Mouse (Mus musculus) E14TG2a.4 (cell line): ENCODE measurements at regions not wholly inside any gene's neighbourhood (a gene's known extent, or its start where the extent isn't known, plus 50 kb on each side); places are given as distances from the start of the nearest gene placed in this dataset.

Experiments used
- H3K27me3 ChIP-seq: 2 replicates; pipeline ENCODE4 v1.6.1; 2014; ENCODE audit warnings: low read length, control low read depth; ENCODE audit not compliant: insufficient read depth
- H3K36me3 ChIP-seq: 2 replicates; pipeline ENCODE4 v1.6.1; 2014; ENCODE audit warnings: low read length, control low read depth; ENCODE audit not compliant: insufficient read depth
- H3K4me1 ChIP-seq: replicated peaks from 2 replicates; pipeline ENCODE4 v1.6.1; 2014; ENCODE audit warnings: low read depth, low read length, control low read depth
- H3K4me3 ChIP-seq: replicated peaks from 2 replicates; pipeline ENCODE4 v1.5.1; 2014; ENCODE audit warnings: mild to moderate bottlenecking, low read length
- H3K9me3 ChIP-seq: 2 replicates; pipeline ENCODE4 v1.6.1; 2014; ENCODE audit warnings: low read length, control low read depth
- CTCF ChIP-seq: conservative IDR thresholded peaks from 2 replicates; pipeline ENCODE4 v1.5.1; 2014; ENCODE audit warnings: low read length
- NANOG ChIP-seq: IDR thresholded peaks from 2 replicates; pipeline ENCODE4 v1.6.1; 2014; ENCODE audit warnings: borderline replicate concordance, low read length, mixed read lengths
- POU5F1 ChIP-seq: IDR thresholded peaks from 2 replicates; pipeline ENCODE4 v1.6.1; 2014; ENCODE audit warnings: low read length, borderline replicate concordance

DNA sequence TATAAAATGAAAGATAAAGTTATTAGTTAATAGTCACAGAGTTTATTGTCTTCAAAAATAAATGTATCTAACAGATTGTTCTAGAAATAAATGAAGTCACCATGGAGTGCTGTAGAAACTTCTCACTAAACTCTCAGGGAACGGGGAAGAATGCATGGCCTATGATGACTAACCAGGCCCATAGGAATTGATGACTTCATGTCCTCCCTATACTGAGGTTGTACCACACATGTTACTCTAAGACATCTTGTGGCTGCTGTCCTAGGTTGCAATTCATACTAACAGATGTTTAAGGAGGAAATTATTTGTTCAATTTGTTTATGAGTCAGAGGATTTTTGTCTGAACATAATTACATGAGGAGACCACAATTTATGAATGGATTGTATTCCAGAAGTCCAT is 459.4 kb downstream of the Pros1 start:
- H3K27me3 ChIP-seq, result no peaks in the 10 kb centered on the region

DNA sequence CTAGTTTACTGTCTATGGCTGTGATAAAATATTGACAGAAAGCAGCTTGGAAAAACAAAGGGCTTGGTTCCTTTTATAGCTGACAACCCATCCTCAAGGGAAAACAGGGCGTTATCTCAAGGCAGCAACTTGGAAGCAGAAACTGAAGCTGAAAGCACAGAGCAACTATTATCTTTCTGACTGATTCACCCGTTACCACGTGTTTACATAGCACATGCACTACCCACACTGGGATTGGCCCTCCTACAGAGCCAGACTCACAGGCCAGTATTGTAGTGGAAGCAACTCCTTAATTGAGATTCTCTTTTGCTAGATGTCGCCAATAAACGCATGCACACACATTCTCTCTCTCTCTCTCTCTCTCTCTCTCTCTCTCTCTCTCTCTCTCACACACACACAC is 465.5 kb downstream of the Pros1 start:
- H3K4me3 ChIP-seq, result no peak overlapping the region
- H3K36me3 ChIP-seq, result no peaks in the 10 kb centered on the region
- H3K9me3 ChIP-seq, result no peaks in the 10 kb centered on the region
- no peaks in the 10 kb centered on the region for H3K4me1 ChIP-seq
- H3K27me3 ChIP-seq, result no peaks in the 10 kb centered on the region
- TF ChIP-seq CTCF (no peak), NANOG (no peak), POU5F1 (no peak)

More for the DNA sequence above, 459.4 kb downstream of the Pros1 start:
- no peaks in the 10 kb centered on the region for H3K4me1 ChIP-seq
- TF ChIP-seq CTCF (no peak), NANOG (no peak), POU5F1 (no peak)
- no peaks in the 10 kb centered on the region for H3K36me3 ChIP-seq
- H3K9me3 ChIP-seq, result no peaks in the 10 kb centered on the region
- H3K4me3 ChIP-seq, result no peak overlapping the region

- H3K4me3 ChIP-seq, result no peak overlapping the region
- H3K9me3 ChIP-seq, result no peaks in the 10 kb centered on the region
- H3K27me3 ChIP-seq, result no peaks in the 10 kb centered on the region
- H3K36me3 ChIP-seq, result no peaks in the 10 kb centered on the region
- TF ChIP-seq CTCF, result no peak
- no peak for TF ChIP-seq NANOG
- no peak for TF ChIP-seq POU5F1
- no peaks in the 10 kb centered on the region for H3K4me1 ChIP-seq
These were observed 497.5 kb downstream of the Pros1 start for GRCm38 (mm10) chr16:63351511-63352125.

GRCm38 (mm10) chr16:63369868-63370267 is 494.1 kb downstream of the Epha3 start:
- H3K4me1 ChIP-seq, result no peaks in the 10 kb centered on the region
- TF ChIP-seq NANOG (no peak), POU5F1 (no peak), CTCF (no peak)
- no peaks in the 10 kb centered on the region for H3K9me3 ChIP-seq
- H3K36me3 ChIP-seq, result no peaks in the 10 kb centered on the region
- H3K27me3 ChIP-seq, result no peaks in the 10 kb centered on the region
- no peak overlapping the region for H3K4me3 ChIP-seq

GRCm38 (mm10) chr16:63371275-63371674 is 492.7 kb downstream of the Epha3 start:
- no peak overlapping the region for H3K4me3 ChIP-seq
- no peaks in the 10 kb centered on the region for H3K9me3 ChIP-seq
- no peaks in the 10 kb centered on the region for H3K36me3 ChIP-seq
- H3K27me3 ChIP-seq, result no peaks in the 10 kb centered on the region
- TF ChIP-seq CTCF, result no peak
- no peaks in the 10 kb centered on the region for H3K4me1 ChIP-seq

DNA sequence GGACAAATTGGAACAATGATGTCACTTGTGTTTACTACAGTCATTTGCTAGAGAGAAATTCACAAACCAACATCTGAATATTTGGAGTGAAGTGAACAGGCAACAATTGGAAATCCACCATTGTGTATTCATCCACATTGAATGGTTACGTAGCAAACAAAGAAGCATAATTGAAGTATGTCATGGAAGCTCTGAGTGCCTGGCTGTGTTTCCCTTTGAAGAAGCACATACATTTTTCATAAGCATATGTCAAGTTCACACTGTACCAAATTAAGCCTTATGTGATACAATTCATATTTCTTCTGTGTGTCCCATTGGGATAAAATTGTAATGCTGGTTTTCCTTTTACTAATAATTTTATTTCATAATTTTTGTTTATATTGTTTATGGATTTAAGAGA is 459.0 kb downstream of the Epha3 start:
- Histone ChIP-seq H3K36me3 (no peaks in the 10 kb centered on the region), H3K27me3 (no peaks in the 10 kb centered on the region), H3K4me1 (no peaks in the 10 kb centered on the region), H3K4me3 (no peak overlapping the region), H3K9me3 (no peaks in the 10 kb centered on the region)
- TF ChIP-seq NANOG (no peak), POU5F1 (no peak), CTCF (no peak)

GRCm38 (mm10) chr16:63412656-63413055 is 451.3 kb downstream of the Epha3 start:
- H3K36me3 ChIP-seq, result no peaks in the 10 kb centered on the region
- no peaks in the 10 kb centered on the region for H3K9me3 ChIP-seq
- no peaks in the 10 kb centered on the region for H3K27me3 ChIP-seq
- TF ChIP-seq POU5F1 (no peak), CTCF (no peak), NANOG (no peak)
- H3K4me1 ChIP-seq, result no peaks in the 10 kb centered on the region
- no peak overlapping the region for H3K4me3 ChIP-seq

DNA sequence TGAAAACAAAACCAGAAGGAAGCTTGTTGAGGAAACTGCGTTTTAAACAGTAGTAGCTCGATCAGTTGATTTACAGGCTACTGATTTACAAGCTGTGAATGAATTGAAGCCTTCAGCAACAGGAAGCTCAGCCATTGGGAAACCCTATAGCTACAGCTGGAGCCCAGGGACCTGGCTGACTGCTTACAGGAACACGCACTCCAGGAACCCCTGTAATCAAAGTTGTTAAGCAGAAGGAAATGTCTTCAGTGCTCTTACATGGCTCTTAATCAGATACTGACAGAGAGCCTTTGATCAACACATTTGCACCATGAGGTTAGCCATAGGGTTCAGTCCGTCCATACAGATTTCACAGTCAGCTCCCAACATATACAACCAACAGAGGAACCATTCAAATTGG is 411.7 kb downstream of the Epha3 start:
- Histone ChIP-seq H3K4me3 (no peak overlapping the region), H3K36me3 (no peaks in the 10 kb centered on the region), H3K4me1 (no peaks in the 10 kb centered on the region), H3K9me3 (no peaks in the 10 kb centered on the region), H3K27me3 (no peaks in the 10 kb centered on the region)
- TF ChIP-seq POU5F1 (no peak), CTCF (no peak), NANOG (no peak)

GRCm38 (mm10) chr16:63466615-63467014 is 397.4 kb downstream of the Epha3 start:
- TF ChIP-seq NANOG, result no peak
- TF ChIP-seq CTCF, result no peak
- TF ChIP-seq POU5F1, result no peak
- Histone ChIP-seq H3K9me3 (no peaks in the 10 kb centered on the region), H3K27me3 (no peaks in the 10 kb centered on the region), H3K4me3 (no peak overlapping the region), H3K36me3 (no peaks in the 10 kb centered on the region), H3K4me1 (peaks cover 5% of the 10 kb centered on the region; the same call in 1 of the 2 replicates)
